Mouse (Mus musculus) olfactory bulb, adult 2 months (tissue): Measurements from ENCODE around the gene Ifnl2. TPM values are rescaled to one million over a fixed set of nuclear protein-coding genes. Genes with fewer than 3 reads are reported as not detected.
"Not testable (repeated sequence)": the region's sequence is repeated elsewhere in the genome, so short reads cannot be mapped to it uniquely, and the experiment has no call there.

Experiments
- H3K27ac ChIP-seq: fragments of 200-500 bp; 2 replicates; pipeline ENCODE4 v1.5.1; 2012; ENCODE audit warnings: low read depth, low read length; ENCODE audit not compliant: insufficient read depth
- H3K4me1 ChIP-seq: fragments of 200-500 bp; 2 replicates; pipeline ENCODE4 v1.6.1; 2012; ENCODE audit warnings: low read length; ENCODE audit not compliant: control insufficient read depth, insufficient read depth
- H3K4me3 ChIP-seq: fragments of 200-500 bp; 2 replicates; pipeline ENCODE4 v1.5.1; 2012; ENCODE audit warnings: mild to moderate bottlenecking, low read depth, low read length, moderate library complexity; ENCODE audit not compliant: insufficient read depth
- CTCF ChIP-seq: fragments of 200-500 bp; IDR thresholded peaks from 2 replicates; pipeline ENCODE4 v1.5.1; 2012; ENCODE audit warnings: low read depth, mild to moderate bottlenecking, low read length, moderate library complexity; ENCODE audit not compliant: insufficient read depth
- POLR2A ChIP-seq: fragments of 200-500 bp; IDR thresholded peaks from 2 replicates; pipeline ENCODE4 v1.6.1; 2012; ENCODE audit warnings: mild to moderate bottlenecking, low read depth, low read length, moderate library complexity; ENCODE audit not compliant: insufficient read depth
- WGBS: fragments of 180-500 bp; shearing (Covaris S2); methylation state at CpG from one replicate; pipeline ENCODE4 v1.1.7; 2018; 5-methylcytosine and 5-hydroxymethylcytosine counted together
- polyA plus RNA-seq: library from polyadenylated mRNA; stranded (reverse); fragments of >200 nt; gene quantifications from 2 replicates; pipeline ENCODE4 v1.2.4, GENCODE M21; 2012; ENCODE audit warnings: low replicate concordance; ENCODE audit not compliant: missing spikeins, insufficient read depth, insufficient read length

The Ifnl2 gene
- polyA plus RNA-seq, 1 experiment, result not detected

DNA sequence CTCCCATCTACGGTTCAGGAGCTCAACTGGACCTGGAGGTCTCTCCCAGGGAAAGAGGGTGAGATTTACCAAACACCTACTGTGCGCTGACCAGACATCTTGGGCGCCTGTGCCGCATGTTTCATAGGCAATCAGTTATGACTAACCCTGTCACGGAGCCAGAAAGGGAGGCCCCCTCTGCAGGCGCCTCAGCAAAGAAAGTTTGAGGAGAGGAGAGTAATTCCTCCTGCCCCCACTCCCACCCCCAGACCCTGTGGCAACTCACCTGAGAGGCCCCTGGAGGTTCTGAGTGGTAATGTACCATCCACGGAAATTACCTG is 35.6 kb upstream of the Ifnl2 start:
- no peak overlapping the region for H3K4me3 ChIP-seq
- TF ChIP-seq POLR2A, result no peak
- TF ChIP-seq CTCF, result 0 out of 2 replicates have a peak, but pooled peaks have one; percentile 11
- H3K4me1 ChIP-seq, result peaks cover 14% of the 10 kb centered on the region
- H3K27ac ChIP-seq, result no peak overlapping the region
- WGBS, result 68% methylated on average over 7 of the region's 7 CpGs

DNA sequence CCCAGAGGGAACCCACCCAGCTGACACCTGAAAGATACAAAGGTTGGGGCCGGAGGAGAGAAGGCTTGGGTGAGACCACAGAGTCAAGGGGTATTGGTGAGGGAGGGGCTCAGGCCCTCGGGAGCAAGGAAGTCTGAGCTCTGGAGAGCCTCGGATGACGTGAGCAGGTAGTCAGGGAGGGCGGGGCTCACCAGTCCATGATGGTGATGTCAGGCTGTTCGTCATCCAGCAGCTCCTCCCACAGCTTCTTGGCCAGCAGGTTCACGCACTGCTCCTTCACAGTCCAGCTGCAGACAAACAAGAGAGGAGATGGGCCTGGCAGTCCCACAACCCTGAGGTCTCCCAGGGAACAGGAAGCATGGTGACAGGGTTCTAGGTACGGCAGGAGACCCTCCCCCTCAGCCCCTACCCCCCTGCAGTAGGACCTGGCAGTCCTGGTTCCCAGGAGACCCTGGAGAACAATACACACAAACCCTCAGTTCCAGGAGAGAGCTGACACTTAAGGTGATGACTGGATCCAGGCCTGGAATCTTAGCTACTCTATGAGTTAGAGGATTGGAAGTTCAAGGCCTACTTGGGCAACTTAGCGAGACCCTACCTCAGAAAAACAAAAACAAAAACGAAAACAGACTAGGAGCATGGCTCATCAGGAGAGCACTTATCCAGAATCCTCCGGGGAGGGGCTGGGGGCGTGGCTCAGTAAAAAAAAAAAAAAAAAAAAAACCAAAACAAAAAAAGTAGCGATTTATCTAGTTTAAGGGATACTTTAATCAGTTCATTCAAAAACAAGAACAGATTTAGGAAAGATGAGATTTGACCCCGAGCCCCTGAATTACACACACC is 35.0 kb upstream of the Ifnl2 start:
- WGBS, result 56% methylated on average over 14 of the region's 14 CpGs
- H3K4me3 ChIP-seq, result no peak overlapping the region
- H3K4me1 ChIP-seq, result peaks cover 14% of the 10 kb centered on the region
- no peak overlapping the region for H3K27ac ChIP-seq
- TF ChIP-seq POLR2A (no peak), CTCF (no peak)

DNA sequence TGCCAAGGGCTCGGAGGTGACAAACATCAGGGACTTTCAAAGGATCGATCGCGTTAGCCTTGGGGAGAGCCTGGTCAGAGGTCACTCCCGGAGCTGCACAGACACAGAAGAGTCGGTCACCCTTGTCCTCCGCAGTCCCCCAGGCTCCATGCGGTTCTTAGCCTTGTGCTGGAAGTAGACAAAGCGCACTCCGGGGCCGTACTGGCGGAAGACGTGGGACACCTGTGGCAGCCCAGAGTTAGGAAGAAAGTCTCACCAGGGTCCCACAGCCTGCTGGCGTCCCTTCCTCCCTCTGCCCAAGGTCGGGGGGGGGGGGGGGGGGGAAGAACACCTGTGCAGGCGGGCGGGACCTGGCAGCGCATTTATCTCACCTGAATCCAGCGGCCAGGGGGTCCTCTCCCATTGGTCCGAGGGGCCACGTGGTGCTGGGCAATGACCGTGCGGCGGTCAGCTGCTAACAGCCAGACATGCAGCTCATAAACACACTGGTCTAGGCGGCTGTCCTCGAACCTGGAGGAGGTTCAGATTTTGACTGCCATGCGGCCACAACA is 33.9 kb upstream of the Ifnl2 start:
- Histone ChIP-seq H3K27ac (no peak overlapping the region), H3K4me3 (no peak overlapping the region), H3K4me1 (peaks cover 14% of the 10 kb centered on the region)
- WGBS, result 21% methylated on average over 27 of the region's 27 CpGs
- TF ChIP-seq POLR2A, result no peak
- TF ChIP-seq CTCF, result no peak

DNA sequence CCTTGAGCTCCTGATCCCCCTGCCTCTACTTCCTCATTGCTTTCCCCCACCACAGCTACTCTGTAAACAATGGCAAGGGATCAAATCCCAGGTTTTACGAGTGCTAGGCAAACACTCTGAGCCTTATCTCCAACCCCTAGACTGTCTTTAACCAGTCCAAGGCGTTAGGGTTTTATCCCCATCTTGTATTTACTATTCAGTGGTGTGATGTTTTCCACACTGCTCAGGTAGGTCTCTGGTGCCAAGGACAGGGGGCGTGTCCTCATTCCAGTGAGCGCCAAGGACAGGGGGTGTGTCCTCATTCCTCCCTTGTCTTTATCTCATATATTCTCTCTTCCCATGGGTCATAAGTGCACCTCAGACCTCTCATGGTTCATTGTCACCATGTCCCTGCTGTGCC is 30.3 kb upstream of the Ifnl2 start, which contains the start of gene Sycn:
Gene Sycn (plus strand): TSS at position 360 of the 400 bp plus-strand sequence.
- no peaks in the 10 kb centered on the region for H3K4me1 ChIP-seq
- H3K27ac ChIP-seq, result no peak within 1 kb of the TSS
- H3K4me3 ChIP-seq, result no peak within 1 kb of the TSS
- TF ChIP-seq POLR2A (no peak), CTCF (no peak)
- 91% methylated on average over 4 of the region's 4 CpGs for WGBS

DNA sequence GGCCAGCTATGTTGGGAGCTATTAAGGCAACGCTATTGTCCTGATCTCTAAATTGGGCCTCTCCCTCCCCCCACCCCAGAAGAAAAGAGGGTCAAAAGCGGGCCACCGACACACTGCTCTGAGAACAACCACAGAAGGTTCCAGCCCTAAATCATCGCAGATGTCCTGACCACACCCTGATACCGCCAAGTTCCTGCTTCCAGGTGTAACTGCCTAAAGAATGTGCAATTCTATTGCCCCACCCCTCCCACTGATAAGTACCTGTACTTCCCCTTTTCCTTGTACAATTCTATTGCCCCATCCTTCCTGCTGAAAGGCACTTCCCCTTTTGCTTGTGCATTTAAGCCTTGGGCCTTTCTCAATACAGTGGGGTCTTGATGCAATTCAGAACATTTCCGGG is 28.6 kb upstream of the Ifnl2 start:
- H3K4me3 ChIP-seq, H3K27ac ChIP-seq, H3K4me1 ChIP-seq: not testable (repeated sequence)
- 93% methylated on average over 6 of the region's 6 CpGs for WGBS

DNA sequence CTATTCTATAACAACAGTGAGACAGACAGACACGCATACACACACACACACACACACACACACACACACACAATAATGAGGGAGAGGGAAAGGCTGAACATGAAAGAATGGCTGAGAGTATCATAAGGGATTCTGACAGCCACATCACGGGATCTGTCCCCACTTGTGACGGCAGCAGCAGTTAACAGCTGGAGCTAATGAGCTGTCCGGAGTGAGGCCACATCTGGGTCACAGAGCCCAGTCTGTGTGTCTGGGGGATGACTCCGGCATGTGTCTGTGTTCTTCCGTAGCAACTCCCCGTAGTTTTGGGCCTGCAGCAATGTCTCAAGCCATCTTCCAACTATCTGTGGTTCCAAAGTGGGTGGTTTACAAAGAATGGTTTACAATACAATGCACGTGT is 21.8 kb upstream of the Ifnl2 start:
- Histone ChIP-seq H3K4me3 (no peak overlapping the region), H3K27ac (no peak overlapping the region), H3K4me1 (no peaks in the 10 kb centered on the region; the same call in 1 of the 2 replicates)
- 88% methylated on average over 8 of the region's 8 CpGs for WGBS
- no peak for TF ChIP-seq POLR2A
- no peak for TF ChIP-seq CTCF

DNA sequence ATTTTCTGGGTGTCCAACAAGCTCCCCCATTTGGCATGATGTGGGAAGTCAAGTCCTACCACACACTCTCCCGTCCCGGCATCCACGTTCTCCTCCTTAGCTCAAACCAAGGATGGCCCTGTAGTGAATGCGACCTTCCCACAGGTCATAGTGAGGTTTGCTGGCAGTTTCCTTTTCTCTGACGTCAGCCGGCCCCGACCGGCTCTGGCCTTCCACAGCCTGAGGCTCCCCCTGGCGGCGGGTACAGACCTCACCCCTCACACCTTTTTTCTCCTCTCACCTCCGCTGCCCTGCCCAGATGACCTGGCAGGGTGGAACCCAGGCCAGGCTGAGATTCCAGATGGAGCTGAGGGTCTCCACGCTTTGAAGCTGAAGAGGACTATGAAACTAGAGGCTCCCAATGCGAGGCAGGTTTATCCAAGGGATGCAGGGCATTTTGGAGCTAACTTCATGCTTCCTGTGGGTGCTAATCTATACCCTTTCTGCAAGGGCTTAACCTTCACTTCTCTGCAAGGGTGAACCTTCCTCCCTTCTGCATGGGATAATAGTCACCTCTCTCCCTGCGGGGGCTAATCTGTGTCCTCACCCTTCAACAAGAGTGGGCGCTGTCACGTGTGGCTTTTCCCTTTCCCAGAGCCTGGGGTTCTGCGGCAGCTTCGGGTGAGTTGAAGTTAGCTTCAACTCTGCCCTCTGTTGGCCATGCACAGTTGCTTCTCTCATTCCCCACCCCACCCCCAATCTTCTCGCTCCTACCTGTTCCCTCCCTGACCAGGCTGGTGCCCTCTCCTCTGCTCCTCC is 17.9 kb upstream of the Ifnl2 start:
- 7% methylated on average over 19 of the region's 19 CpGs for WGBS
- TF ChIP-seq POLR2A, result no peak
- peak; percentile 94 for TF ChIP-seq CTCF
- Histone ChIP-seq H3K4me1 (no peaks in the 10 kb centered on the region; the same call in 1 of the 2 replicates), H3K4me3 (no peak overlapping the region), H3K27ac (no peak overlapping the region)

DNA sequence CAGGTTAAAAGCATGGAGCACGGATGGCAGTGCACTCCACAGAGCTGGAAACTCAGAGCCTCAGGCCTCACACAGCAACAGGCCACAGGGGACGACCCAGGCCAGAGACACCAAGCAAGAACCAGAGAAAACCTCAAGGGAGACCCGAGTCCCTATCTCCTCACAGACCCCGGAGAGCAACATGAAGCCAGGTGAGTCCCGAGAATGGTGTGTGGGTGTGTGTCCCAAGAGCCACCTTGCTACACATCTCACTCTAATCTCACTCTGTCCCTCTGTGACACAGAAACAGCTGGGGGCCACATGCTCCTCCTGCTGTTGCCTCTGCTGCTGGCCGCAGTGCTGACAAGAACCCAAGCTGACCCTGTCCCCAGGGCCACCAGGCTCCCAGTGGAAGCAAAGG is 12.3 kb upstream of the Ifnl2 start, which contains the start of gene Ifnl3:
Gene Ifnl3 (plus strand): TSS at position 301 of the 400 bp plus-strand sequence.
- WGBS, result 88% methylated on average over 5 of the region's 6 CpGs
- not testable (repeated sequence) for H3K4me1 ChIP-seq, H3K27ac ChIP-seq, H3K4me3 ChIP-seq

DNA sequence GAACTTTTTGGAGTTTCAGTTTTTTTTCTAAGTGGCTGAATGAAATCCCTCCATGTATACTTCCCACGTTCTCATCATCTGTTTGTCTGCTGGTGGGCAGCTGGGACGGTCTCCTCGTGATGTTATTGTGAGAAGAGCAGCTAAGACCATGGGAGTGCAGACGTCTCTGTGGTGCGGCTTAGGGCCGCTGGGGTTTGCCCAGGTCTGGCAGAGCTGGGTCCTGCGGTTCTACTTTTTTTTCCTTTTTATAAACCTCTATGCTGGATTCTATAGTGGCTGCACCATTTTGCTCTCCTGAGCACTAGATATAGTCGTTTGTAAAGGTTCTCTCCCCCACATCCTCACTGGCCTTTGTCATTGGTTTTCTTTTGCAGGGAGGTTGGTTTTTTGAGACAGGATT is 1.2 kb upstream of the Ifnl2 start:
- H3K4me3 ChIP-seq, result no peak overlapping the region
- no peak overlapping the region for H3K27ac ChIP-seq
- peaks cover 11% of the 10 kb centered on the region for H3K4me1 ChIP-seq
- TF ChIP-seq CTCF, result no peak
- TF ChIP-seq POLR2A, result no peak
- WGBS, result 76% methylated on average over 8 of the region's 8 CpGs

DNA sequence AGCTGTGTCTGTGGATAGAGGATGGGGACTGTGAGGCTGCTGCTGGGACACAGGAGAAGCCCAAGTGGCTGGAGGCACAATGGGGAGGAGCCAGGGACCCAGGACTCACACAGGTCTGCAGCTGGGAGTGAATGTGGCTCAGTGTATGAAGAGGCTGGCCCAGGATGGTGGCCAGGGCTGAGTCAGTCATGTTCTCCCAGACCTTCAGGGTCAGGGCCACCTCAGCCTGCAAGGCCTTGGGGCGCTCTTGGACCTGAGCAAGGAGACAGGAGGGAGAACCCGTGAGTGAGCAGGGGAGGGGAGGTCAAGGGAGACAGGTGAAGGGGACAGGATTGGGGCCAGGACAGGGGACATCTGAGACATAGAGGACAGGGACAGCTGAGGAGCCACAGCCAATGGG is 1.1 kb downstream of the Ifnl2 start:
- H3K4me3 ChIP-seq, H3K27ac ChIP-seq, H3K4me1 ChIP-seq: not testable (repeated sequence)
- WGBS, result 88% methylated on average over 2 of the region's 2 CpGs
